Mouse (Mus musculus) CH12.LX (cell line): ENCODE measurements at regions not wholly inside any gene's neighbourhood (a gene's known extent, or its start where the extent isn't known, plus 50 kb on each side); places are given as distances from the start of the nearest gene placed in this dataset.

Experiments
- CTCF ChIP-seq, 2 experiments: IDR thresholded peaks in 1 of 2; conservative IDR thresholded peaks in 1 of 2; 2 replicates each; pipeline ENCODE4 v1.5.1; 2011 to 2012; ENCODE audit warnings: low read depth in 2 of 2, low read length in 2 of 2, improper control_type of control experiment in 1 of 2, inconsistent platforms in 1 of 2, mild to moderate bottlenecking in 1 of 2, moderate library complexity in 1 of 2
- EP300 ChIP-seq: IDR thresholded peaks from 2 replicates; pipeline ENCODE4 v1.6.1; 2011; ENCODE audit warnings: low read length, improper control_type of control experiment
- HCFC1 ChIP-seq: IDR thresholded peaks from 2 replicates; pipeline ENCODE4 v1.6.1; 2012; ENCODE audit warnings: low read depth, mild to moderate bottlenecking, inconsistent platforms, low read length, improper control_type of control experiment
- JUND ChIP-seq: conservative IDR thresholded peaks from 2 replicates; pipeline ENCODE4 v1.6.1; 2011; ENCODE audit warnings: low read depth, low read length, improper control_type of control experiment
- NELFE ChIP-seq: IDR thresholded peaks from 2 replicates; pipeline ENCODE4 v1.6.1; 2011; ENCODE audit warnings: low read depth, low read length, improper control_type of control experiment
- POLR2A ChIP-seq: IDR thresholded peaks from 2 replicates; pipeline ENCODE4 v1.6.1; 2011; ENCODE audit warnings: low read depth, mild to moderate bottlenecking, improper control_type of control experiment, low read length
- TCF12 ChIP-seq: IDR thresholded peaks from 2 replicates; pipeline ENCODE4 v1.6.1; 2014; ENCODE audit warnings: low read depth, mild to moderate bottlenecking, inconsistent platforms, low read length, improper control_type of control experiment
- UBTF ChIP-seq: IDR thresholded peaks from 2 replicates; pipeline ENCODE4 v1.6.1; 2012; ENCODE audit warnings: low read depth, mild to moderate bottlenecking, inconsistent platforms, low read length, improper control_type of control experiment, moderate library complexity
- USF1 ChIP-seq: IDR thresholded peaks from 2 replicates; pipeline ENCODE4 v1.6.1; 2014; ENCODE audit warnings: low read depth, mild to moderate bottlenecking, inconsistent platforms, low read length, improper control_type of control experiment

GRCm38 (mm10) chr11:8212714-8213113 lies 451.6 kb downstream of the Tns3 start:
- TF ChIP-seq TCF12 (no peak), CTCF (conservative IDR thresholded peaks at IDR 0.05 in 1 of 2, IDR thresholded peaks at IDR 0.05 in 1 of 2; ENCODE audit: low read depth in 2 of 2, low read length in 2 of 2) (no peak), POLR2A (no peak), NELFE (no peak), USF1 (no peak), EP300 (no peak), UBTF (no peak), HCFC1 (no peak), JUND (no peak)
